Mouse (Mus musculus): ENCODE data around the gene Nol9. TPM values are rescaled to one million over a fixed set of nuclear protein-coding genes. Genes with fewer than 3 reads are reported as not detected.

The Nol9 gene
- total and polyA plus RNA-seq, 2 experiments = 6.1 to 12.3 TPM

DNA sequence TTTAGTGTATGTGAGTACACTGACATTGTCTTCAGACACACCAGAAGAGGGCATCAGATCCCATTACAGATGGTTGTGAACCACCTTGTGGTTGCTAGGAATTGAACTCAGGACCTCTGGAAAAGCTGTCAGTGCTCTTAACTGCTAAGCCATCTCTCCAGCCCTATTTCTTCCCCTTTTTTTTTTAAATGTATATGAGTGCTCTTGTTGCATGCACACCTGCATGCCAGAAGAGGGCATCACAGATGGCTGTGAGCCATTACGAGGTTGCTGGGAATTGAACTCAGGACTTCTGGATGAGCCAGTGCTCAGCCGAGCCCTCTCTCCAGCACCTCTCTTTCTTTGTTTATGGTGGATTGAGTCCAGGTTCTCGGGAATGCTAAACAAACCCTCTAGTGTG lies 70.4 kb downstream of the Nol9 start:
- Histone ChIP-seq H3K36me3 (ENCODE audit: control insufficient read depth, insufficient read depth, low read length) (peaks cover 2% of the 10 kb centered on the region; the same call in 1 of the 2 replicates), H3K4me1 (ENCODE audit: control insufficient read depth, insufficient read depth, low read length) (peaks cover 4% of the 10 kb centered on the region), H3K9ac (ENCODE audit: low read depth, low read length) (no peak overlapping the region), H3K27ac (replicated peaks; ENCODE audit: insufficient read depth, low read depth, low read length) (no peak overlapping the region), H3K27me3 (ENCODE audit: control insufficient read depth, insufficient read depth, low read length) (no peaks in the 10 kb centered on the region), H3K4me3 (ENCODE audit: insufficient read depth, low read depth, low read length) (no peak overlapping the region), H3K79me2 (ENCODE audit: control insufficient read depth, insufficient read depth, low read length) (no peaks in the 10 kb centered on the region)
- no peak for DNase-seq (ENCODE audit: extremely low read depth, low read depth, low spot score)
- TF ChIP-seq POLR2A (IDR thresholded peaks at IDR 0.05; ENCODE audit: extremely low read depth, insufficient read depth, low read length) (no peak), CTCF (IDR thresholded peaks at IDR 0.05; ENCODE audit: low read depth, low read length) (no peak)
- 60% methylated on average over 3 of the region's 3 CpGs for WGBS

DNA sequence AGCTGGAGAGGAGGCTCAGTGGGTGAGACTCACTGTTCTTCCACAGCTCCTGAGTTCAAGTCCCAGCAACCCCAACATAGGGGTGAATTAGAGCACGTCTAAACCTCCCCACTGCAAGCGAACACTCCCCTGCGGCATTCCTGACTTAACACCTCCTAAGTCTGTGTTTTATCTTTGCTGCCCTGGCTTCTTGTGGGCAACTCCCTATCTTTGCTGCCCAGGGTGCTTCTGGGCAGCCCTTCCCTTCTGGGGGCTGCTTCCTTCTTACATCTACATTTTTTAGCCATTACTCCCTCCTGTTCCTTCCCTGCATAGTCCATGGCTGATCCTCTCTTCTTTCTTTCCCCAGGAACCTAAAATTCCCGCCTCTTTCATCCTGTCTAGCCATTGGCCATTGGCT lies 71.6 kb downstream of the Nol9 start:
- TF ChIP-seq CTCF (IDR thresholded peaks at IDR 0.05; ENCODE audit: low read depth, low read length) (no peak), POLR2A (IDR thresholded peaks at IDR 0.05; ENCODE audit: extremely low read depth, insufficient read depth, low read length) (no peak)
- H3K9ac ChIP-seq (ENCODE audit: low read depth, low read length) = no peak overlapping the region
- H3K79me2 ChIP-seq (ENCODE audit: control insufficient read depth, insufficient read depth, low read length) = no peaks in the 10 kb centered on the region
- H3K4me3 ChIP-seq (ENCODE audit: insufficient read depth, low read depth, low read length) = no peak overlapping the region
- 96% methylated on average over 4 of the region's 4 CpGs for WGBS
- H3K4me1 ChIP-seq (ENCODE audit: control insufficient read depth, insufficient read depth, low read length) = peaks cover 4% of the 10 kb centered on the region
- peaks cover 2% of the 10 kb centered on the region; the same call in 1 of the 2 replicates for H3K36me3 ChIP-seq (ENCODE audit: control insufficient read depth, insufficient read depth, low read length)
- DNase-seq (ENCODE audit: extremely low read depth, low read depth, low spot score) = no peak
- no peak overlapping the region for H3K27ac ChIP-seq (replicated peaks; ENCODE audit: insufficient read depth, low read depth, low read length)
- H3K27me3 ChIP-seq (ENCODE audit: control insufficient read depth, insufficient read depth, low read length) = no peaks in the 10 kb centered on the region

Other genes starting within 250 kb of the Nol9 start
- 2.7 and 6.1 TPM in 2 replicates for gene Camta1, start 177.4 kb upstream of the Nol9 start, total RNA-seq (2014; rRNA removed)
- 2.4 and 2.7 TPM in 2 replicates for gene Camta1, start 177.4 kb upstream of the Nol9 start, polyA plus RNA-seq (2012; rRNA removed)
- gene Dnajc11, start 105.6 kb upstream of the Nol9 start, total RNA-seq (2014; rRNA removed) = 23.9 and 27.4 TPM in 2 replicates
- gene Dnajc11, start 105.6 kb upstream of the Nol9 start, polyA plus RNA-seq (2012; rRNA removed) = 47.9 and 52.6 TPM in 2 replicates
- gene Thap3, start 50.3 kb upstream of the Nol9 start, total RNA-seq (2014; rRNA removed) = 7.9 and 8.0 TPM in 2 replicates
- 20.8 and 24.1 TPM in 2 replicates for gene Thap3, start 50.3 kb upstream of the Nol9 start, polyA plus RNA-seq (2012; rRNA removed)
- gene Phf13, start 43.1 kb upstream of the Nol9 start, total RNA-seq (2014; rRNA removed) = 1.3 and 1.4 TPM in 2 replicates
- 1.9 and 2.7 TPM in 2 replicates for gene Phf13, start 43.1 kb upstream of the Nol9 start, polyA plus RNA-seq (2012; rRNA removed)
- 25.8 and 30.8 TPM in 2 replicates for gene Klhl21, start 30.5 kb upstream of the Nol9 start, total RNA-seq (2014; rRNA removed)
- gene Klhl21, start 30.5 kb upstream of the Nol9 start, polyA plus RNA-seq (2012; rRNA removed) = 21.8 and 23.9 TPM in 2 replicates
- gene Zbtb48, start 11.7 kb upstream of the Nol9 start, total RNA-seq (2014; rRNA removed) = 12.0 and 16.0 TPM in 2 replicates
- 11.8 and 16.6 TPM in 2 replicates for gene Zbtb48, start 11.7 kb upstream of the Nol9 start, polyA plus RNA-seq (2012; rRNA removed)
- not detected in 2 replicates for gene Tas1r1, start 753 bp upstream of the Nol9 start, total RNA-seq (2014; rRNA removed)
- gene Tas1r1, start 753 bp upstream of the Nol9 start, polyA plus RNA-seq (2012; rRNA removed) = not detected in 2 replicates
- 2.4 and 3.2 TPM in 2 replicates for gene Plekhg5, start 33.2 kb downstream of the Nol9 start, total RNA-seq (2014; rRNA removed)
- gene Plekhg5, start 33.2 kb downstream of the Nol9 start, polyA plus RNA-seq (2012; rRNA removed) = 3.2 and 6.6 TPM in 2 replicates
- gene Tnfrsf25, start 76.6 kb downstream of the Nol9 start, total RNA-seq (2014; rRNA removed) = 0.13 and 0.28 TPM in 2 replicates
- gene Tnfrsf25, start 76.6 kb downstream of the Nol9 start, polyA plus RNA-seq (2012; rRNA removed) = 0.54 and 0.72 TPM in 2 replicates
- gene Espn, start 113.0 kb downstream of the Nol9 start, total RNA-seq (2014; rRNA removed) = 0.20 and 0.28 TPM in 2 replicates
- gene Espn, start 113.0 kb downstream of the Nol9 start, polyA plus RNA-seq (2012; rRNA removed) = 0.47 and 1.4 TPM in 2 replicates
- not detected in 2 replicates for gene Hes2, start 119.5 kb downstream of the Nol9 start, total RNA-seq (2014; rRNA removed)
- gene Hes2, start 119.5 kb downstream of the Nol9 start, polyA plus RNA-seq (2012; rRNA removed) = not detected in 2 replicates
- gene Acot7, start 138.8 kb downstream of the Nol9 start, total RNA-seq (2014; rRNA removed) = 9.3 and 10.7 TPM in 2 replicates
- gene Acot7, start 138.8 kb downstream of the Nol9 start, polyA plus RNA-seq (2012; rRNA removed) = 18.4 and 20.8 TPM in 2 replicates
- gene Gpr153, start 234.9 kb downstream of the Nol9 start, total RNA-seq (2014; rRNA removed) = 0.46 and 0.54 TPM in 2 replicates
- gene Gpr153, start 234.9 kb downstream of the Nol9 start, polyA plus RNA-seq (2012; rRNA removed) = 0.98 and 1.1 TPM in 2 replicates